Mouse (Mus musculus): ENCODE data around the gene Klhl32.
"Not testable (repeated sequence)": the region's sequence is repeated elsewhere in the genome, so short reads cannot be mapped to it uniquely, and the experiment has no call there.

Gene Klhl32

GRCm38 (mm10) chr4:24795180-24795579, 55.7 kb downstream of the Klhl32 start:
- DNase-seq (ENCODE audit: low read depth, low spot score): no peak

- DNase-seq (ENCODE audit: low read depth, low spot score): no peak
Observed at GRCm38 (mm10) chr4:24793726-24794345, 57.1 kb downstream of the Klhl32 start.

- no peak for DNase-seq (ENCODE audit: low read depth, low spot score)
Observed at GRCm38 (mm10) chr4:24792416-24792981, 58.4 kb downstream of the Klhl32 start.

- DNase-seq (ENCODE audit: low read depth, low spot score): no peak
Observed at GRCm38 (mm10) chr4:24789331-24789730, 61.6 kb downstream of the Klhl32 start.

DNA sequence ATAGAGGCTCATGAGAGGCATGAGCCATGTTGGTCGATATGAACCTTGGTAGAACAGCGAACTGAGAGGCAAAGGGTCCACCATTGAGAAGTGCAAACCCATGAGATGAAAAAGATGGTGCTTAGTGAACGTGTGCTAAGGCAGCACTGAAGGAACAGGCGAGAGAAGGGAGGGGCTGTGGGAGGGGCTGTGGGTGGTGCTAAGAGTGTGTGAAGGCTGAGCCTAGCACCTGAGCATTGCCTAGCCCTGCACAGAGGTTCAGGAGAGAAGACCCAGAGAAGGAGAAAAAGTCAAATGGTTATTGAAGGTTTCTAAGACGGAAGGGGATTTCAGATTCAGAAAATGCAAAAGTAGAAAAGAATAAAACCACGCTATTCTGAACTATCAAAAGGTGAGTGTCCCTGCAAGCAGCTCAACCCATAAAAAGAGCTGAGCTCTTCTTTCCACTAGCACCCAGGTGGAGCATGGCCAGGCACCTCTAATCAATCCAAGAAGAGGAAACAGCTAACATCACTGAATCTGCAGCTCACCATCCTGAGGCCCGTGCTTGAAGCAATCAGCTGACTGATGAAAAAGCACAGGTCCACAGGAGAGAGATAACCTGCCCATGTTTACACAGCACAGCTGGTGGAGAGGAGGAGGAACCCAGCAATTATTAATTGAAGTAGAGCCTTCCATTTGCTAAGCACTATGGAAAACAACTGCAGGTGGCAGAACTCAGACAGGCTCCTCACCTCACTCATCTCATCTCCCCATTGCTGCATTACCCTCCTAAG, 65.0 kb downstream of the Klhl32 start:
- no peak for DNase-seq (ENCODE audit: low read depth, low spot score)

DNA sequence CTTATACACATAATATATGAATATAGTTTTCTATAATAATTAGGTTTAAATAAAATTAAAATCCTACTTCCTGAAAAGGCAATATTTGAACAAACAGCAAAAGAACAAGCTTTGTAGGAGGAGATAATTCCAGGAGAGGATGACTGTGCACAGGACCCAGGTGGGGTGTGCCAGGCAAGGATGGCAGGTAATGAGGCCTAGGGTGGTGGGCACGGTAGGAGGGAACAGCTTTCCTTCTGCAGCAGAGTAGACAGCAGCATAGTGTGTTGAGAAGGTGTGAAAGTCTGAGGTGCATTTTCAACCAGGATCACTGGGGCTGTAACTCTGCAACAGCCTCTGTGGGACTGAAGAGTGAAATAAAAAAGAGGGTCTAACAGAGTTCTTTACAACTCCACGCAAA, 85.0 kb downstream of the Klhl32 start:
- no peak for DNase-seq (ENCODE audit: low read depth, low spot score)

GRCm38 (mm10) chr4:24765469-24765868, 85.5 kb downstream of the Klhl32 start:
- no peak for DNase-seq (ENCODE audit: low read depth, low spot score)

GRCm38 (mm10) chr4:24764558-24764957, 86.4 kb downstream of the Klhl32 start:
- DNase-seq (ENCODE audit: low read depth, low spot score): no peak

- DNase-seq (ENCODE audit: low read depth, low spot score): no peak
Observed at GRCm38 (mm10) chr4:24763451-24763850, 87.5 kb downstream of the Klhl32 start.

DNA sequence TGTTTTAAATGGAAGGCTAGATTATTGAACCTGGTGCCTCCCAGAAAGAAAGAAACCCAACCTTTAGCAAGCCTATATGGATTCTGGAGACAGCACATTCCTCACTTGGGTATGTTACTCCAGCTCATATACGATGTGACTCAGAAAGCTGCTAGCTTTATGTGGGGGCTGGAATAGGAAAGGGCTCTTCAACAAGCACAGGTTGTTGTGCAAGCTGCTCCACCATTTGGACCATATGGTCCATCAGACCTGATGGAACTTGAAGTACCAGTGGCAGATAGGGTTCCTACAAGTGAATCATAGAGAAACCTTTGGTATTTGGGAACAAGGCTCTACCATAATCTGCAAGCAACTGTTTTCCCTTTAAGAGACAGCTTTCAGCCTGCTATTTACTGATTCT, 92.0 kb downstream of the Klhl32 start:
- no peak for DNase-seq (ENCODE audit: low read depth, low spot score)

GRCm38 (mm10) chr4:24752517-24753208, 98.3 kb downstream of the Klhl32 start:
- no peak for DNase-seq (ENCODE audit: low read depth, low spot score)

DNA sequence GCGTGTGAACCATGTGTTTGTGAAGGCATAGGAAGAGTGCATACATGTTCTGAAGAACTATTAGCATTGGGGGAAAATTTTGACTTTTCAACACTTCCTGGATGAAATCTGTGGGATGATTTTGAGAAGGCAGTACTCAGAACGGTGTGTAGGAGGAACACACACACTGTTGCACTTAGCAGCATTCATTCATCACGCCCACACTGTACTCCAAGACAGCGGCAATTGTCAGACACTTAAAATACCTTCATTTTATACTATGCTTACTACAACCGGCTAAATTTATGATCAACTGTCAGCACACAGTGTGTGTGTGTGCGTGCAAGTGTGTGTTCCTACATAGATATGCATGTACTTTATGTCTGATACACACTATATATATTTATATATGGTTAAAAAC, 113.8 kb downstream of the Klhl32 start:
- no peak for DNase-seq (ENCODE audit: low read depth, low spot score)

DNA sequence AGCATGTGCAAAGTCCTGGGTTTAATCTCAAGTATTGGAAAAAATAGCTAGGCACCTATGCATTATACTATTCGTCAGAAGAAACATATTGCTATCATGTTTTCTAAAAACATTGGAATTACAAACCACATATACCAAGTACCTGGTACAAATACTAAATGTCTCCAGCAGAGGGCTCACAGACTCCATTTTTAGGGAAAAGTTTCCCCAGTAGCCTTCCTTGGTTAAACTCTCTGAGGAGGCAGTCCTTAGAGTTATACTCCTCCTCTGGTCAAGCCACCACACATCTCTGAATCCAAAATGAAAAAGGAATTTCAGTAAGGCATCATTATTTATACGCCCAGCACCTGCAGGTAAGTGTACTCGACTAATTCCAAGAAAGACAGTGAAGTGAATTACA, 130.1 kb downstream of the Klhl32 start:
- DNase-seq (ENCODE audit: low read depth, low spot score): no peak

GRCm38 (mm10) chr4:24715559-24715958, 135.4 kb downstream of the Klhl32 start:
- no peak for DNase-seq (ENCODE audit: low read depth, low spot score)

DNA sequence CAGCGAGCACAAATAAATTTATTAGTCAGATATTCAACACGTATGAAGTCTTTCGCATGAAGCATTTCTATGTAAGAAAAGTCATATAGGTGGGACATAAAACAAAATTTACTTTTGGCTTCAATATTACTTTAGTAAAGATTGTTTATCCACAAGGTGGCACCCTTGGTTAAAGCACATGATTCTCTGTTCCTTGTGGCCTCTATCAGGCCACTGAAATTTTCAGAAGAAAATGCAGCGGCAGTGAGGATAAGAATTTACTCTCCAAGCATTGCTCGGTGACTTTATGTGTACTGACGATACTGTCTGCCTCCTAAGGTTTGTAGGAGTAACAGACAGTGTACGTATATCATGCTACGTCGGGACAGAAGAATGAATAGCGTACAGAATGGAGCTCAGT, 136.6 kb downstream of the Klhl32 start:
- no peak for DNase-seq (ENCODE audit: low read depth, low spot score)

DNA sequence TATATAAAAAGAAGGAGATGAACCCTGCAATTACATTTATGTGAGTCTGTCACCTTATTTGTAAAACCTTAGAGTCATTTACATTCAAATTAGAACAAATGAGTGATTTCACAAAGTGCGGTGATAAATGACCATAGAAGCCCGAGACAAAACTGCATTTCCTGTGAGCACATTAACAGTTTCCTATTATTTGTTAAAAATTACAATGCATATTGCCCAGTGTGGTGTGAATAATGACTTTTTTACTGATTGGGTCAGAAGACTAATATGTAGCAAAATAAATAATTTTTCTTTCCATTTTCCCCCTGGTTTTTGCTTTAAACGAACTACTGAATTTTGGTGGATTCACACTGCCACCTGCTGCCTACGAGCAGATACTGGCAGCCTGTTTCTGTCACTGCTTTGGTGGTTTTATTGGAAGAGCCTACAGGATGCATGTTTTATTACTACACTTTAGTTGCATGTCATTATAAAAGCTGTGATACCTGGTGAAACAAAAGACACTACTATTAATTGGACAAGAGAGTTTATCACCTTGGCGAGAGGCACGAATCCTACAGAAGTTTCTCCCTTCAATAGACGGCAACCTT, 152.3 kb downstream of the Klhl32 start:
- DNase-seq (ENCODE audit: low read depth, low spot score): no peak

DNA sequence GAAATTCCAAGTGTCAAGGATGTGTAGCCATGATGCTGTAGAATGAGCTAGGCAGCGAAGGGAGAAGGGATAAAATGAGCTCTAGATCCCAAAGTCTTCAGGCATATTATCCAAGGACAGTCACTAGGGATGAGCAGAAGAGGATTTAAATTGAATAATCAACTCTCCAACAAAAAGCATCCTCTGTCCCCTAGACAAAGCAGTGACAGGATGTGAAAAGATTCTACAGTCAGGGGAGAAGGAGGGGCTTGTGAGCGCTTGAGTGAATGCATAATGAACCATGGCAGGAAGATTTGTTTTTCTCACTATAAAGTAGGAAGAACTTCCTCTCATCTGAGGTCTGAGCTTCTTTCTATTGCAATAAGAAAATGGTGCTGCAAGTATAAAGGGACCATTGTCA, 170.8 kb downstream of the Klhl32 start:
- DNase-seq (ENCODE audit: low read depth, low spot score): no peak

DNA sequence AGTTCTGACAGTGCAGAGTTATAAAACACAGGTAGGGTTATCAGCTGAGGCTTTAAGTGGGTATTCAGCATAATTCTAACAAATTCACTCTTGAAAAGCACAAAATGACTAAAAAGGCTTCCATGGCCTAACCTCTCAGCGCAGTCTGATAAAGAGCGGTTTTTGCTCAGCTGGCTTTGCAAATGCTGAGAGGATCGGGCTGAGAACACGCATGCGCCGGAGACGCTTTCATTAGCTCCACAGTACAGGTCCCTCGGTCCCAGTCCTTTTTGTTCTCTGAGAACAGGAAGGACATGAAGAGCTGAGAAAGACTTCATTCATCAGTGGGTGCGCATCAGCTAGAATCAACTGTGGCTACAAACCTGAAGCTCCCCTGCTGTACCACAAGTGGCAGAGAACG, 180.9 kb downstream of the Klhl32 start:
- DNase-seq (ENCODE audit: low read depth, low spot score): no peak

DNA sequence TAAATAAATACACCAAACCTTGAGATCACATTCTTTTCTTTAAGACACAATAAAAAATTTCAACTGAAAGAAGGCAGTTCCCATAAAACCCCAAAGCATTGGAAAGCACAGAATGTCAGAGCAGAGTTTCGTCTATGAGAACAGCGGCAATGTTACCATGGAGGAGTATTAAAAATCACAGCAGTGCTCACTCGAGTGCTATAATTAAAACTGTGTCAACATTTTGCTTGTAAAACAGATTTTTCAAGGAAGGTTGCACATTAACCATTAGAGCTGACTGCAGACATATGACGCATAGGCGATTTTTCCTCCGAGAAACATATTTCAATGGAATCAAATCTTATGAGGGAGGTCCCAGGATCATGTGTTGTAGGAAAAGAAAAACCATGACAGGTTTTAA, 191.7 kb downstream of the Klhl32 start:
- DNase-seq (ENCODE audit: low read depth, low spot score): no peak

GRCm38 (mm10) chr4:24644735-24645134, 206.2 kb downstream of the Klhl32 start:
- DNase-seq (ENCODE audit: low read depth, low spot score): not testable (repeated sequence)

GRCm38 (mm10) chr4:24642306-24642705, 208.6 kb downstream of the Klhl32 start:
- no peak for DNase-seq (ENCODE audit: low read depth, low spot score)

Measured in retina, adult 2 months (tissue).